Comparison of ENCODE assay signal across 20 mouse cellular contexts in the genomic region with DNA sequence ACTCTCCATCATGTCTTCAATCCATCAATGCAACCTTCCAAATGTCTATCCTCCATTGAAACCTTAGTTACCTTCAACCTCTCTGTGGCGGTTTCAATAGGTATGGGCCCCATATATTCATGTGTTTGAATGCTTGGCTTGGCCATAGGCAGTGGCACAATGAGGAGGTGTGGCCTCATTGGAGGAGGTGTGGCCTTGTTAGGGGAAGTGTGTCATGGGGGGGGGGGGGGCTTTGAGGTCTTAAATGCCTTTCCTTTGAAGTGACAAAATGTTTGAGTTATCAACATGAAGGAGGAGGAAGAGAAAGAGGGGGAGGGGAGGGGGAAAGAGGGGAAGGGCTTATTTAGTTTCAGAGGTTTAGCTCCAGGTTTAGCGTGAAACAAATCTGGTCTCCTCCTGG.
"Had no signal": no experiment of that assay in that cellular context is flagged by ENCODE, and none has a peak within 500 bp of the region (broad histone marks: within the 10 kb centered on the region; RNA-seq: fewer than 3 reads in every experiment).

No protein-coding gene starts in this region.

- DNase-seq: kidney, adult 18-20 months; kidney, postnatal 25 days; layer of hippocampus, adult 9-11 months; liver, embryonic 13.5 days; lung, embryonic 14.5 days; lung, postnatal 10 days; lung, postnatal 4 days; midbrain, embryonic 14.5 days; retina, postnatal 1 day; right cerebral cortex, postnatal 25 days; thymus, adult 2 months; thymus, postnatal 25 days had no signal

- ATAC-seq: intestine, embryonic 16.5 days had no signal

- H3K9me3 ChIP-seq: limb, embryonic 10.5 days; limb, embryonic 13.5 days; liver, embryonic 13.5 days; neural tube, embryonic 13.5 days had no signal

- H3K4me2 ChIP-seq: limb, embryonic 13.5 days; liver, embryonic 13.5 days; lung, embryonic 14.5 days; midbrain, embryonic 11.5 days; neural tube, embryonic 13.5 days had no signal

- H3K36me3 ChIP-seq: limb, embryonic 10.5 days; limb, embryonic 13.5 days; liver, embryonic 13.5 days; neural tube, embryonic 13.5 days had no signal

- H3K4me3 ChIP-seq: layer of hippocampus, adult 2 months; limb, embryonic 10.5 days; limb, embryonic 13.5 days; liver, embryonic 13.5 days; neural tube, embryonic 13.5 days had no signal

- H3K9ac ChIP-seq: limb, embryonic 13.5 days; liver, embryonic 13.5 days; lung, embryonic 14.5 days; neural tube, embryonic 13.5 days had no signal

- H3K27ac ChIP-seq: kidney, postnatal 0 days; layer of hippocampus, adult 2 months; limb, embryonic 10.5 days; limb, embryonic 13.5 days; liver, embryonic 13.5 days; neural tube, embryonic 13.5 days; stomach, postnatal 0 days had no signal
